Mouse (Mus musculus) heart, postnatal 36 days (tissue): ENCODE measurements around the gene Fndc7. TPM values are rescaled to one million over a fixed set of nuclear protein-coding genes. Genes with fewer than 3 reads are reported as not detected.
"Not testable (repeated sequence)": the region's sequence is repeated elsewhere in the genome, so short reads cannot be mapped to it uniquely, and the experiment has no call there.

Source experiments
- DNase-seq, 2 experiments: peaks; one replicate each; pipeline ENCODE4 v3.0.0; 2021 to 2022
- intact Hi-C: fragments of 180-260 bp; cut with DNase I; formaldehyde crosslinking; loops from one replicate; pipeline ENCODE4 v1.15.1; 2025
- total RNA-seq, 2 experiments: library from RNA; stranded (reverse); gene quantifications; 2 replicates each; pipeline ENCODE4 v1.2.3; 2021

Gene Fndc7
- total RNA-seq, 2 experiments from 2014 or later, result 0.08 TPM; not detected in 1

DNA sequence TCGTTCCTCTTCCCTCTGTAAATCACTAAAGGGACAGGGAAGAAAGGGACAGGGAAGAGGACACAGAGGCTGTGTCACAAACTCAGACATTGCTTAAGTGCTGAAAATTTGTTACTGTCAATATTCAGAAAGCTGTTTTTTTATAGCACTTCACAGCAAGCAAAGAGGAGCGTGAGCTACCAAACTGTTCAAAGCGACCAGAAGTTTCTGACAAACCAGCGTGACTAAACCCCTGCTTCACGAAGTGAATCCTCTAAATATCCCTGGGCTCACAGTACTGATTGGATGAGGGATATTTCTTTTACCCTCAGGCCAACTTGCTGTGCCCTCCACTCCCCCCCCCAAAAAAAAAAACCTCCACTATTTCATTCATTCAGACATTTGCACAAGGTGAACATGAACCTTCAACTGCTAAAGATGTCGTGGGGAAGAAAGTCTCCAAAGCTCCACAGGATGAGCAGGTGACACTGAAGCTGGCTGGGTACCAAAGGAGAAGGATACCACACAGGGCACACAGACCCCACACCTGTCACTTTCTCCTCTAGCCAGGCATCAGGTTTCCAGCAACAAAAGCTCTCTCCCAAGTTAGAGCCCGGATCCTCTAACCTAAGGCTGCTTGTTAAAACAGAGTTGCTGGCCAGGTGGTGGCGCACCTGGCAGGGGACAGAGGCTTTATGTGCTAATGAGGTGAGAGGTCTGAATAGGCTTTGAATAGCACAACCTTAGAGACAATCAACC, 33.3 kb downstream of the Fndc7 start:
- no peak for DNase-seq
- intact Hi-C loops, result no loop called here

GRCm38 (mm10) chr3:108855864-108856263, 33.9 kb downstream of the Fndc7 start:
- intact Hi-C loops, result no loop called here
- DNase-seq, result peak; percentile 55 to 58

DNA sequence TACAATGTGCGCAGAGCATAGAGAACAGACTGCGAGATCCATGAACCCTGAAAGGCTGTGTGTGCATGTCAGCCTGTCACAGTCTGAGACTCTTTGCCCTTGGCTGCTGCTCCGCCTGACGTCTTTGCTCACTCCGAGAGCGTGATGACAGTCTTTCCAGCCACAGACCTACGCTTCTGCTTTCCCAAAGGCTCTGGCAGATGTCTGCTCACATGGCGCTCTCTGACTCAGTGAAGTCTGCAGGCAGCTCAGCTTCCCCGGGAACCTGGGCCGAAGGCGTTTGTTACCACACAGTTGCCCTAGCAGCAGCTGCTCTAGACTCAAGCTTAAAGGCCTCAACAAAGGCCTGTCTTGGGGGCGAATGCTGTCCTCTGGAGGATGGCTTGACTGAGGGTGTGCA, 34.4 kb downstream of the Fndc7 start:
- DNase-seq, result peak; percentile 46 to 51
- intact Hi-C loops, result no loop called here

DNA sequence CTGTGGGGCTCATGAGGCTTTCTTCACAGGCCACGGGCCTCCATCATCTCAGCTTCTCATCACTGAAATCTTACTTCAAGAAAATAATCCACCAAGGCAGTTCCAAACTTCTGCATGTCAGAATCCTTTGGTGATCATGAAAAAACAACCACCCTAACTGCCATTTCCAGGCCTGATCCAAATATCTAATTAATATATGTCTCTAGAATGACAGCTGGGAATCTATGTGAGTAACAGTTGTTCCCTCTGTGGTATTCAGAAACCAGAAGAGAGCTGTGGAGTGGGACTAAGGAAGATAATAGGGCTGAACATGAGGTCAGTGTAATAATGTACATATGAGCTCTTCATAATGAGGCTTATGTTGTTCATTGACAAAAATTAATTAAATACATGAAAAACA, 36.5 kb downstream of the Fndc7 start:
- no peak for DNase-seq
- intact Hi-C loops, result no loop called here

- DNase-seq, result no peak
- intact Hi-C loops, result no loop called here
Measured at GRCm38 (mm10) chr3:108851996-108852697, 37.7 kb downstream of the Fndc7 start.

DNA sequence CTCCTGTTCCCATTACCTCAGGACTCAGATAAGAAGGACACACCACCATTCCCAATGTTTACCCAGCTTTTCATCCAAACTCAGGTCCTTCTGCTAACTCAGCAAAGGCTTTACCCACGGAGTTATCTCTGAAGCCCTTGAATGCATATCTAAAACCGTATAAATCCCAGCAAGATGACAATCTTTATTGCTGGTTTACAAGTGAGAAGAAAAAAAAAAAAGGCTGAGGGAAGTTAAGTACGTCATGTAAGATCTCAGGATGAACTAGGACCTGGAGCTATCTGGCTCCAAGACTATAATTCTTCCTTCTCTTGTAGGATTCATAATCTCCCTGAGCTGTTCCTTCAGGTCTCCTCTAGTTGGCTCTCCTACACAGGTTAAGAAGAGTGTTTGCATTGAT, 38.3 kb downstream of the Fndc7 start:
- intact Hi-C loops, result no loop called here
- no peak for DNase-seq

GRCm38 (mm10) chr3:108851075-108851474, 38.7 kb downstream of the Fndc7 start:
- intact Hi-C loops, result no loop called here
- no peak for DNase-seq

GRCm38 (mm10) chr3:108850506-108850905, 39.3 kb downstream of the Fndc7 start:
- DNase-seq, result no peak
- intact Hi-C loops, result no loop called here

DNA sequence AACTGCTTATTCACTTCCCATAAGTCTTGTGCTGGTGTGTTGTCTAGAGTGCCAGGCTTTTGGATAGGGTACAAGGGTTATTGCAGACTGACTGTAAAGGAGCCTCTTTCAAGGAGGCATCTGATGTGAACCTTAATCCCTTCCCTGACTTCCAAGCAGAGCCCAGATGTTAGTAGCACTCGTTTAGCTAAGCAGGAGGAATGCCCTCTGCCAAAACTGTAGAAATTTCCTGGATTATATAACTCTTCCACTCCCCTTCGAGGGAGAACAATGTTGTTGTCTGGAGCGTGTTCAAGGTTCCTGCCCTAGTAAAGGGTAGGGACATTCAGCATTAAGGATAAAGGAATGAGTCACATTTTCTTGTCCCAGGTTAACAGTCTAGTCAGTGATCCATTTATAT, 43.2 kb downstream of the Fndc7 start:
- intact Hi-C loops, result no loop called here
- no peak for DNase-seq

DNA sequence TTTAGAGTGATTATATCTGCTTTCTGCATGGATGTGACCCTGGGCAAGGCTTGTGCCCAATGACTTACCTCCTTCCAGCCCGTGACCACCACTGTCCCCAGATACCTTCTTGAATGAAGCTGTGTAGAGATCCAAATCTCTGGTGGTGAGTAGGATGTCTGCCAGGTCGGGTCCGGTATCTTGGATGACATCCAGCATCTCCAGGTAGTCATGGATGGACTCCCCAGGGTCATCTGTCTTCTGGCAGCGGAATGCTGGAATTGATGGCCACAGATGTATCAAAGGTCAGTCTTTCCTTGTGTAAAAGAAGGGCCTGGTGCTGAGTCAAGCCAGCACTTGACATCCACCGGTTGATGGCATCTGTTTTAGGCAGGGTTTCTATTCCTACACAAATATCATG, 45.3 kb downstream of the Fndc7 start:
- intact Hi-C loops, result loop anchor here (5.0 kb wide), 1 partner anchor 218 kb away; no protein-coding TSS in a partner anchor
- no peak for DNase-seq

- intact Hi-C loops, result loop anchor here (5.0 kb wide), 1 partner anchor 218 kb away; no protein-coding TSS in a partner anchor
Measured at GRCm38 (mm10) chr3:108844026-108844425, 45.8 kb downstream of the Fndc7 start.

GRCm38 (mm10) chr3:108840716-108841054, 49.1 kb downstream of the Fndc7 start:
- intact Hi-C loops, result loop anchor here (1.0 to 5.0 kb wide), 2 partner anchors 71 to 222 kb away; partner anchors contain the start of gene Prpf38b
- DNase-seq, result no peak

More at GRCm38 (mm10) chr3:108844026-108844425, 45.8 kb downstream of the Fndc7 start:
- DNase-seq, result no peak

GRCm38 (mm10) chr3:108840000-108840715, 49.6 kb downstream of the Fndc7 start, which contains the start of gene Stxbp3:
TSS of gene Stxbp3 (minus strand) at chr3:108840526.
- peak; percentile 100 for DNase-seq
- intact Hi-C loops, result loop anchor here (1.0 to 5.0 kb wide), 2 partner anchors 71 to 222 kb away; partner anchors contain the start of gene Prpf38b

- intact Hi-C loops, result no loop called here
- DNase-seq, result no peak
Measured at GRCm38 (mm10) chr3:108839647-108839999, 50.2 kb downstream of the Fndc7 start.

- DNase-seq, result no peak
- intact Hi-C loops, result no loop called here
Measured at GRCm38 (mm10) chr3:108838980-108839379, 50.8 kb downstream of the Fndc7 start.

- no peak for DNase-seq
- intact Hi-C loops, result no loop called here
Measured at GRCm38 (mm10) chr3:108836931-108837330, 52.9 kb downstream of the Fndc7 start.

- DNase-seq, intact Hi-C loops: not testable (repeated sequence)
Measured at GRCm38 (mm10) chr3:108833717-108834116, 56.1 kb downstream of the Fndc7 start.

- DNase-seq, result no peak
- intact Hi-C loops, result no loop called here
Measured at GRCm38 (mm10) chr3:108831750-108832149, 58.1 kb downstream of the Fndc7 start.

DNA sequence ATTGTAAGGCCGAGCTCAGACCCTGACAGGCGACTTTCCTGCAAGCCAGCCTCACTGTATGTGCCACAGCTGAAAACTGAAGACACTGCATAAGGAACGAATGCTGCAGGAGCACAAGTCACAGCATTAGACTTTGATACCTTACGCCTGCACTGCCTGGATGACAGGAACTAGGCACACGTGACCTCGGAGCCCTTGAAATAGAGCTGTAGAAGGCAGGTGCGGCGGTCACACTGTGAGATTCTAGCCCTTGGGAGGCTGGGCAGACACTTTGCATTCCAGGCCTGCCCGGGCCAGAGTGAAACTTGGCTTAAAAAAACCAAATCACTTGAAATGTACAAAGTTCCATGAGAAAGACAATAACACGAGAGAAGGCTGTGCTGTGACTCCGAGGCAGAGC, 59.3 kb downstream of the Fndc7 start:
- intact Hi-C loops, result no loop called here
- DNase-seq, result no peak

- intact Hi-C loops, result no loop called here
- no peak for DNase-seq
Measured at GRCm38 (mm10) chr3:108815631-108816030, 74.2 kb downstream of the Fndc7 start.

DNA sequence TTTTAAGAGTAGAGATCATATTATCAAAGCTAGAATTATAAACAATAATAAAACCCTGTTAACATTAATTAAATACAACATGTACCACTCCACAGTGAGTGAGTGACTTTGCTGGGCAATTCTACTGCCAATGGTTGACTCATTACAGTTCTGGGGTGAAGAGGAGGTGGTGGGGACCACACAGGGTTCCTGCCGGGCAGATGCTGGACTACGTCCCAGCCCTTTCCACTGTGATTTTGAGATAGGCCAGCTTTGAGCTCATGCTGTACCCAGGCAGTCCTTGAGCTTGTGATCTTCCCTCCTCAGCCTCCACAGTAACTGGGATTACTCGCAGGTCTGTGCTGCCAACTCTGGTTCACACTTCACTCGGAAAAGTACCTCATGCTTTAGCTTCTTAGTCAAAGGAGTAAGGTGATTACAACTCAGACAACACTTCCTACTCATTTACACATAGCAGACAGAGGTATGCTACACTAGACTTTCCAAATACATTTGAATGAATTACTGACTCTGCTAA, 79.0 kb downstream of the Fndc7 start:
- intact Hi-C loops, result no loop called here
- DNase-seq, result no peak
